Mouse (Mus musculus) forebrain, postnatal 0 days (tissue): ENCODE data around the gene Cd1d1. TPM values are rescaled to one million over a fixed set of nuclear protein-coding genes. Genes with fewer than 3 reads are reported as not detected.

Source experiments
- ATAC-seq: fragments of 200-750 bp; cut with Nextera tagmentation; 2 replicates; pipeline ENCODE4 v1.8.0; 2017; ENCODE audit warnings: mild to moderate bottlenecking, moderate library complexity
- DNase-seq: peaks from one replicate; pipeline ENCODE4 v3.0.0-alpha.2; 2015
- H3K27ac ChIP-seq: fragments of 300-500 bp; sonication (generic); 2 replicates; pipeline ENCODE4 v1.5.1; 2014; ENCODE audit warnings: low read depth, mild to moderate bottlenecking, antibody characterized with exemption, low read length, moderate library complexity, mixed read lengths
- H3K27me3 ChIP-seq: fragments of 300-500 bp; sonication (generic); 2 replicates; pipeline ENCODE4 v1.6.1; 2014; ENCODE audit warnings: mild to moderate bottlenecking, low read length, mixed read lengths; ENCODE audit not compliant: insufficient read depth
- H3K36me3 ChIP-seq: fragments of 300-500 bp; sonication (generic); 2 replicates; pipeline ENCODE4 v1.6.1; 2014; ENCODE audit warnings: mild to moderate bottlenecking, moderate library complexity; ENCODE audit not compliant: insufficient read depth
- H3K4me1 ChIP-seq: fragments of 300-500 bp; sonication (generic); 2 replicates; pipeline ENCODE4 v1.6.1; 2014; ENCODE audit warnings: antibody characterized with exemption; ENCODE audit not compliant: insufficient read depth
- H3K4me2 ChIP-seq: fragments of 300-500 bp; sonication (generic); 2 replicates; pipeline ENCODE4 v1.6.1; 2014; ENCODE audit warnings: low read depth, mild to moderate bottlenecking, moderate library complexity
- H3K4me3 ChIP-seq: fragments of 300-500 bp; sonication (generic); 2 replicates; pipeline ENCODE4 v1.5.1; 2014; ENCODE audit warnings: low read depth, low read length, mixed read lengths
- H3K9ac ChIP-seq: fragments of 300-500 bp; sonication (generic); 2 replicates; pipeline ENCODE4 v1.6.1; 2014; ENCODE audit warnings: mild to moderate bottlenecking
- H3K9me3 ChIP-seq: fragments of 300-500 bp; sonication (generic); 2 replicates; pipeline ENCODE4 v1.6.1; 2016; ENCODE audit warnings: low read length
- CTCF ChIP-seq: sonication (generic); IDR thresholded peaks from 2 replicates; pipeline ENCODE4 v1.5.1; 2016; ENCODE audit warnings: antibody characterized with exemption, control low read depth, low read depth
- WGBS: fragments of 180-500 bp; shearing (Covaris S2); extraction: QIAGEN DNeasy Blood & Tissue Kit; methylation state at CpG from one replicate; pipeline ENCODE4 v1.1.7; 2014; 5-methylcytosine and 5-hydroxymethylcytosine counted together
- polyA plus RNA-seq: library from polyadenylated mRNA; unstranded; fragments of >200 nt; fragmentation: Nextera tagmentation; extraction: Ambion mirVana; gene quantifications from 2 replicates; pipeline ENCODE4 v1.2.1, GENCODE M21; 2015
- total RNA-seq: library from RNA; depleted of rRNA; stranded (reverse); fragments of >200 nt; gene quantifications from 2 replicates; pipeline ENCODE4 v1.2.3, GENCODE M21; 2014; rRNA removed

Cd1d1 gene
- total and polyA plus RNA-seq, 2 experiments from 2014 or later = 23.4 to 25.1 TPM

- Histone ChIP-seq H3K27ac (no peak overlapping the region), H3K27me3 (no peaks in the 10 kb centered on the region), H3K4me3 (no peak overlapping the region), H3K9me3 (no peaks in the 10 kb centered on the region), H3K36me3 (no peaks in the 10 kb centered on the region), H3K9ac (no peak overlapping the region), H3K4me2 (no peak overlapping the region), H3K4me1 (no peaks in the 10 kb centered on the region)
- TF ChIP-seq CTCF = no peak
- 23% methylated on average over 2 of the region's 2 CpGs for WGBS
- no peak for ATAC-seq
- DNase-seq = no peak
Measured at GRCm38 (mm10) chr3:86950652-86951051, 48.6 kb downstream of the Cd1d1 start.

Other genes with a start within 250 kb of the Cd1d1 start
- 141 and 166 TPM in 2 replicates for gene Dclk2, start 78.6 kb downstream of the Cd1d1 start, total RNA-seq
- gene Dclk2, start 78.6 kb downstream of the Cd1d1 start, polyA plus RNA-seq = 57.1 and 72.4 TPM in 2 replicates
- gene Kirrel, start 175.3 kb upstream of the Cd1d1 start, total RNA-seq = 4.7 and 6.9 TPM in 2 replicates
- 1.1 and 2.2 TPM in 2 replicates for gene Kirrel, start 175.3 kb upstream of the Cd1d1 start, polyA plus RNA-seq